Mouse (Mus musculus) liver, postnatal 0 days (tissue): ENCODE results near the gene Duoxa1. TPM values are rescaled to one million over a fixed set of nuclear protein-coding genes. Genes with fewer than 3 reads are reported as not detected.
"Not testable (repeated sequence)": the region's sequence is repeated elsewhere in the genome, so short reads cannot be mapped to it uniquely, and the experiment has no call there.

Experiments used
- ATAC-seq: fragments of 200-750 bp; cut with Nextera tagmentation; 2 replicates; pipeline ENCODE4 v1.8.0; 2017; ENCODE audit warnings: mild to moderate bottlenecking, moderate library complexity
- DNase-seq: peaks from one replicate; pipeline ENCODE4 v3.0.0-alpha.2; 2016
- H3K27ac ChIP-seq: fragments of 300-500 bp; sonication (generic); 2 replicates; pipeline ENCODE4 v1.5.1; 2014; ENCODE audit warnings: antibody characterized with exemption, moderate library complexity, mild to moderate bottlenecking, low read depth
- H3K27me3 ChIP-seq: fragments of 300-500 bp; sonication (generic); 2 replicates; pipeline ENCODE4 v1.6.1; 2014; ENCODE audit warnings: low read length, control low read depth, mixed read lengths; ENCODE audit not compliant: insufficient read depth
- H3K36me3 ChIP-seq: fragments of 300-500 bp; sonication (generic); replicated peaks from 2 replicates; pipeline ENCODE4 v1.6.1; 2014; ENCODE audit warnings: mild to moderate bottlenecking, control low read depth, low read length, moderate library complexity, mixed read lengths; ENCODE audit not compliant: insufficient read depth
- H3K4me1 ChIP-seq: fragments of 300-500 bp; sonication (generic); 2 replicates; pipeline ENCODE4 v1.6.1; 2014; ENCODE audit warnings: antibody characterized with exemption, mild to moderate bottlenecking, control low read depth; ENCODE audit not compliant: insufficient read depth
- H3K4me2 ChIP-seq: fragments of 300-500 bp; sonication (generic); 2 replicates; pipeline ENCODE4 v1.6.1; 2014; ENCODE audit warnings: low read depth, mild to moderate bottlenecking, low read length, moderate library complexity, mixed read lengths
- H3K4me3 ChIP-seq: fragments of 300-500 bp; sonication (generic); 2 replicates; pipeline ENCODE4 v1.5.1; 2014; ENCODE audit warnings: low read depth, low read length
- H3K9ac ChIP-seq: fragments of 300-500 bp; sonication (generic); replicated peaks from 2 replicates; pipeline ENCODE4 v1.6.1; 2014; ENCODE audit warnings: mild to moderate bottlenecking, moderate library complexity
- H3K9me3 ChIP-seq: fragments of 300-500 bp; sonication (generic); 2 replicates; pipeline ENCODE4 v1.6.1; 2016; ENCODE audit warnings: mild to moderate bottlenecking, control low read depth, low read length, mixed read lengths
- CTCF ChIP-seq: sonication (generic); IDR thresholded peaks from 2 replicates; pipeline ENCODE4 v1.5.1; 2016; ENCODE audit warnings: antibody characterized with exemption, low read depth
- EP300 ChIP-seq: IDR thresholded peaks from 2 replicates; pipeline ENCODE4 v1.6.1; 2016; ENCODE audit warnings: antibody characterized with exemption, low read depth, mild to moderate bottlenecking
- whole genome bisulfite sequencing: fragments of 180-500 bp; shearing (Covaris S2); extraction: QIAGEN DNeasy Blood & Tissue Kit; methylation state at CpG from one replicate; pipeline ENCODE4 v1.1.7; 2014; ENCODE audit not compliant: insufficient replicate concordance; 5-methylcytosine and 5-hydroxymethylcytosine counted together
- polyA plus RNA-seq: library from polyadenylated mRNA; unstranded; fragments of >200 nt; fragmentation: Nextera tagmentation; extraction: Ambion mirVana; gene quantifications from 2 replicates; pipeline ENCODE4 v1.2.1, GENCODE M21; 2015

The Duoxa1 gene
- polyA plus RNA-seq, 1 experiment from 2014 or later, result not detected

- Histone ChIP-seq H3K36me3 (no peaks in the 10 kb centered on the region), H3K4me3 (no peak overlapping the region), H3K4me2 (no peak overlapping the region), H3K27ac (no peak overlapping the region), H3K9ac (no peak overlapping the region), H3K9me3 (no peaks in the 10 kb centered on the region), H3K27me3 (no peaks in the 10 kb centered on the region), H3K4me1 (no peaks in the 10 kb centered on the region)
- 65% methylated on average over 3 of the region's 3 CpGs for WGBS
- no peak for TF ChIP-seq CTCF
- no peak for TF ChIP-seq EP300
- no peak for ATAC-seq
- DNase-seq, result peak; percentile 37
Observed at GRCm38 (mm10) chr2:122334170-122334569, 20.6 kb upstream of the Duoxa1 start.

DNA sequence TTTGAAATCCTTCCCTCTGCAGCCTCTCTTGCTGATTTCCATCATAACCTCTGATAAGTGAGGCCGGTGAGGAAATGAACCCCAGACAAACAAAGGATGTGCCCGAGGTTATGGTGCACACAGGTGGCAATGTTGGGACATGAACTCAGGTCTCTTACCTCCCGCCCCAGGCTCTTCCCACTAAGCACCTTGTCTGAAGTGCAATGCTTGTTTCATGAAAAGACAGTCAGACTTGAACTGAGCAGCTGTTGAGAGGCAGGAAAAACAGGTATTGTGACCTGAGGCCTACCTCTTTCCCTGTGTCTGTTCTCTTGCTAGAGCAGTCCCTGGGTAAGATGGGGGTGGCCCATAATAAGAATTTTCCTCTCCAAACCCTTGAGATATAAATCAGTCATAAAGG lies 18.7 kb upstream of the Duoxa1 start:
- no peaks in the 10 kb centered on the region for H3K27me3 ChIP-seq
- no peak for DNase-seq
- no peaks in the 10 kb centered on the region for H3K36me3 ChIP-seq
- 78% methylated on average over 3 of the region's 3 CpGs for WGBS
- H3K4me3 ChIP-seq, result no peak overlapping the region
- no peaks in the 10 kb centered on the region for H3K4me1 ChIP-seq
- no peaks in the 10 kb centered on the region for H3K9me3 ChIP-seq
- no peak for ATAC-seq
- no peak for TF ChIP-seq EP300
- no peak for TF ChIP-seq CTCF
- H3K27ac ChIP-seq, result no peak overlapping the region
- no peak overlapping the region for H3K9ac ChIP-seq
- no peak overlapping the region for H3K4me2 ChIP-seq

DNA sequence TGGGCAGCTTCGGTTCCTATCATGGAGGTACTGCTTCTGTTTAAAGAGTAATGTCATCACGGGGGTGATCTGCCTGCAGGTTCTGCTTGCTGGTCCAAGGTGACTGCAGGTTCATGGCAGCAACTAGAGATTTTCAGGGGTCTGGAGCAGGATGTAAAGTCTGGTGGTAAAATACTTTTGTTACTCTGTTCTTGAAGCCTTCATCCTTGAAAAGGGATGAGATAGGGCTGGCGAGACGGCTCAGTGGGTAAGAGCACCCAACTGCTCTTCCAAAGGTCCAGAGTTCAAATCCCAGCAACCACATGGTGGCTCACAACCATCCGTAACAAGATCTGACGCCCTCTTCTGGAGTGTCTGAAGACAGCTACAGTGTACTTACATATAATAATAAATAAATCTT lies 16.8 kb upstream of the Duoxa1 start:
- H3K4me3 ChIP-seq, DNase-seq, H3K9me3 ChIP-seq, H3K27me3 ChIP-seq, H3K4me2 ChIP-seq, H3K4me1 ChIP-seq, H3K36me3 ChIP-seq, H3K27ac ChIP-seq, ATAC-seq, H3K9ac ChIP-seq: not testable (repeated sequence)
- 77% methylated on average over 4 of the region's 6 CpGs for WGBS

DNA sequence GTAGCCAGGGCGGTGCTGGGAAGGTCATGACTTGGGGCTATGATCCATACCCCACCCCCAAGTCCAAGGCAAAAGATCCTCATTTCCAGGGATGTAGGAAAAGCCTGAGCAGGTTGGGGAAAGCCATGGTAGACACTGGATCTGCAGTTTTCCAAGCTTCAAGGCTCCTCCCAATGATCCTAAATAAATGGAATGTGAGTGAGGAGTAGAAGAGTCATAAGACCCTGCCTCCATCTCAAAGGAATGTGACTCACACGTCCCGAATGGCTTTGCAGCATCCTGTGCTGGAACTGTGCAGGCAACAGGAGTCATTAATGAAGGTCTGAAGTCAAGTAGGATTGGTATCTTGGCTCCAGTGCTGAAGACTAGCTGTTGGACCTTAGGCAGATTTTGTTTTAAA lies 14.5 kb upstream of the Duoxa1 start:
- H3K9me3 ChIP-seq, result no peaks in the 10 kb centered on the region
- H3K27ac ChIP-seq, result no peak overlapping the region
- no peak for ATAC-seq
- no peaks in the 10 kb centered on the region for H3K36me3 ChIP-seq
- 56% methylated on average over 3 of the region's 3 CpGs for WGBS
- H3K4me3 ChIP-seq, result no peak overlapping the region
- no peak for DNase-seq
- no peaks in the 10 kb centered on the region for H3K27me3 ChIP-seq
- H3K9ac ChIP-seq, result no peak overlapping the region
- H3K4me1 ChIP-seq, result peaks cover 7% of the 10 kb centered on the region; the same call in 1 of the 2 replicates
- H3K4me2 ChIP-seq, result no peak overlapping the region
- TF ChIP-seq CTCF, result no peak
- TF ChIP-seq EP300, result no peak

DNA sequence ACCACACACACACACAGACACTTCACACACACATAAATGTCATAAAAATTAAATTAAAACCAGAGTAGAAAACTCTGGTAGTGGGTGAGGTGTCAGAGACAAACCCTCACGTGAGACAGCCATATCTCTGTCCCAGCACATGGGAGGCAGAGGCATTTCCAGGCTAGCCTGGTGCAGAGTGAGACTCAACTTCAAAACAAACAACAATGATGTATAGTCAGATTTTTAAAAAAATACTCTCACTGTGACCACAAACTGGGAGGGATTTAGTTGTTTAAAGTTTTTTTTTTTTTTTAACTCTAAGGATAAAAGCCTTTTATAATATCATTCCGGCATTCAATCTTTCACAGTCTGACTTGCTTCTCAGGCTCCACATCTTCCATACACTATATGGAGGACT lies 11.8 kb upstream of the Duoxa1 start:
- DNase-seq (no peak), ATAC-seq (no peak)
- Histone ChIP-seq H3K4me3 (no peak overlapping the region), H3K36me3 (no peaks in the 10 kb centered on the region), H3K27me3 (no peaks in the 10 kb centered on the region), H3K4me2 (no peak overlapping the region), H3K27ac (no peak overlapping the region), H3K4me1 (peaks cover 7% of the 10 kb centered on the region; the same call in 1 of the 2 replicates), H3K9ac (no peak overlapping the region), H3K9me3 (no peaks in the 10 kb centered on the region)
- no peak for TF ChIP-seq EP300
- no peak for TF ChIP-seq CTCF
- 61% methylated on average over 2 of the region's 2 CpGs for WGBS

DNA sequence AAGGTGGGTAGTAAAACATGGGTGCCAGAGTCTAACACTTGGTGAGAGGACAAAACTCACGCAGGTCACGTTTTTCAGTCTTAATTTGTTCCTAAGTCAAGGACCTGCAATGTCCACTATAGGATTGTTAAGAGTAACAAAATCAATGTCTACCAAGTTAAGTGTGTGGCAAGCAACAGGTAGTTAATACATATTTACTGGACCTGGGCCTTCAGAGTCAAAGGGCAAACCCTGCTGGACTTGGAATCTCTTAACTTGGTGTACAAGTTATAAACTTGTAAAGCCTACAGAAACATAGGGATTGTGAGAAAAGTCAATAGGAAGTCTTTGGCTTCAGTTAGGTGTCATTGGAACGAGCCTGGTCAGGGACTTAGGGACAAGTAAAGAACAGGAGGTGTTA lies 11.1 kb upstream of the Duoxa1 start:
- DNase-seq (no peak), ATAC-seq (no peak)
- H3K27me3 ChIP-seq, result no peaks in the 10 kb centered on the region
- no peak for TF ChIP-seq EP300
- H3K9ac ChIP-seq, result no peak overlapping the region
- H3K9me3 ChIP-seq, result no peaks in the 10 kb centered on the region
- H3K4me1 ChIP-seq, result peaks cover 7% of the 10 kb centered on the region; the same call in 1 of the 2 replicates
- no peaks in the 10 kb centered on the region for H3K36me3 ChIP-seq
- H3K27ac ChIP-seq, result no peak overlapping the region
- H3K4me3 ChIP-seq, result no peak overlapping the region
- WGBS, result 68% methylated on average over 3 of the region's 3 CpGs
- no peak overlapping the region for H3K4me2 ChIP-seq

GRCm38 (mm10) chr2:122323960-122324359 lies 10.4 kb upstream of the Duoxa1 start:
- Histone ChIP-seq H3K9ac (no peak overlapping the region), H3K36me3 (no peaks in the 10 kb centered on the region), H3K4me1 (peaks cover 7% of the 10 kb centered on the region; the same call in 1 of the 2 replicates), H3K9me3 (no peaks in the 10 kb centered on the region), H3K4me2 (no peak overlapping the region), H3K4me3 (no peak overlapping the region), H3K27ac (no peak overlapping the region), H3K27me3 (no peaks in the 10 kb centered on the region)
- ATAC-seq (no peak), DNase-seq (no peak)
- TF ChIP-seq CTCF (no peak), EP300 (no peak)
- WGBS, result 50% methylated on average over 3 of the region's 3 CpGs
